Mouse (Mus musculus) midbrain, embryonic 10.5 days (tissue): Measurements from ENCODE around the gene Adsl. TPM values are rescaled to one million over a fixed set of nuclear protein-coding genes. Genes with fewer than 3 reads are reported as not detected.
A peak's percentile ranks its signal among the peaks of the same experiment; 100 is the strongest.

ENCODE experiments used
- DNase-seq: peaks from one replicate; pipeline ENCODE4 v3.0.0-alpha.2; 2017; ENCODE audit warnings: low spot score
- H3K27ac ChIP-seq: fragments of 300-500 bp; sonication (generic); replicated peaks from 2 replicates; pipeline ENCODE4 v1.5.1; 2016; ENCODE audit warnings: mild to moderate bottlenecking
- H3K27me3 ChIP-seq: fragments of 300-500 bp; sonication (generic); 2 replicates; pipeline ENCODE4 v1.6.1; 2016; ENCODE audit warnings: low read depth, mild to moderate bottlenecking; ENCODE audit not compliant: poor library complexity, severe bottlenecking
- H3K36me3 ChIP-seq: fragments of 300-500 bp; sonication (generic); 2 replicates; pipeline ENCODE4 v1.6.1; 2016; ENCODE audit warnings: mild to moderate bottlenecking, moderate library complexity
- H3K4me1 ChIP-seq: fragments of 300-500 bp; sonication (generic); 2 replicates; pipeline ENCODE4 v1.6.1; 2016
- H3K4me3 ChIP-seq: fragments of 300-500 bp; sonication (generic); 2 replicates; pipeline ENCODE4 v1.5.1; 2016; ENCODE audit warnings: mild to moderate bottlenecking, moderate library complexity
- H3K9me3 ChIP-seq: fragments of 300-500 bp; sonication (generic); replicated peaks from 2 replicates; pipeline ENCODE4 v1.6.1; 2016; ENCODE audit warnings: mild to moderate bottlenecking
- WGBS: fragments of 180-500 bp; shearing (Covaris S2); methylation state at CpG from one replicate; pipeline ENCODE4 v1.1.7; 2016; 5-methylcytosine and 5-hydroxymethylcytosine counted together
- microRNA-seq: library from miRNA; unstranded; fragments of <30 nt; microRNA quantifications from one replicate; pipeline ENCODE4, GENCODE M21; 2017
- polyA plus RNA-seq: library from polyadenylated mRNA; unstranded; fragments of >200 nt; fragmentation: Nextera tagmentation; extraction: Ambion mirVana; gene quantifications from 2 replicates; pipeline ENCODE4 v1.2.1, GENCODE M21; 2016

The Adsl gene
- polyA plus RNA-seq, 1 experiment from 2014 or later: 228 TPM

- H3K4me1 ChIP-seq: no peaks in the 10 kb centered on the region
- 93% methylated on average over 10 of the region's 10 CpGs for WGBS
- peaks cover 100% of the 10 kb centered on the region for H3K36me3 ChIP-seq
- no peak overlapping the region for H3K27ac ChIP-seq
- no peaks in the 10 kb centered on the region for H3K27me3 ChIP-seq
- DNase-seq: no peak
- H3K9me3 ChIP-seq: no peaks in the 10 kb centered on the region
- H3K4me3 ChIP-seq: no peak overlapping the region
Measured at GRCm38 (mm10) chr15:81016488-81016887, 68.2 kb downstream of the Adsl start.

GRCm38 (mm10) chr15:81017308-81017707, 69.0 kb downstream of the Adsl start:
- Histone ChIP-seq H3K4me3 (no peak overlapping the region), H3K36me3 (peaks cover 100% of the 10 kb centered on the region), H3K9me3 (no peaks in the 10 kb centered on the region), H3K27me3 (no peaks in the 10 kb centered on the region), H3K4me1 (no peaks in the 10 kb centered on the region), H3K27ac (no peak overlapping the region)
- 92% methylated on average over 7 of the region's 7 CpGs for WGBS
- DNase-seq: no peak

Small RNAs within 50 kb of the gene (microRNA-seq; reads per million reads assigned to microRNA genes)
- 23.0 reads per million, percentile 33 among the genes with 10 or more reads in this experiment for gene Mir5113

Other genes starting within 250 kb of the Adsl start
- gene Tnrc6b, start 237.2 kb upstream of the Adsl start, polyA plus RNA-seq: 43.5 and 54.7 TPM in 2 replicates
- 38.0 and 38.8 TPM in 2 replicates for gene Sgsm3, start 29.3 kb downstream of the Adsl start, polyA plus RNA-seq
- gene Mrtfa, start 242.3 kb downstream of the Adsl start, polyA plus RNA-seq: 20.5 and 23.0 TPM in 2 replicates